Mouse (Mus musculus): ENCODE measurements around the gene Hmgcr.

GRCm38 (mm10) chr13:96658936-96659335 lies 11.8 kb downstream of the Hmgcr start:
- no peak for TF ChIP-seq EP300 (IDR thresholded peaks at IDR 0.05; ENCODE audit: low read depth)
- TF ChIP-seq CTCF (IDR thresholded peaks at IDR 0.05; ENCODE audit: low read depth): no peak
